8 mouse cellular contexts compared by ENCODE assay signal in genomic region chr9:118606817-118607371, GRCm38 (mm10). TPM values are rescaled to one million over a fixed set of nuclear protein-coding genes. Genes with fewer than 3 reads are reported as not detected.
DNase-seq lines count a peak whose midpoint lies in the region; ATAC-seq and TF ChIP-seq lines count a peak whose summit lies in the region.

No protein-coding gene starts in this region.

- TF ChIP-seq EP300 in lung, postnatal 0 days (IDR thresholded peaks at IDR 0.05): no peak

- peaks cover 10% of the 10 kb centered on the region for H3K27me3 ChIP-seq in forebrain, postnatal 0 days (ENCODE audit: insufficient read depth, low read length)
- H3K27me3 ChIP-seq in lung, postnatal 0 days (replicated peaks; ENCODE audit: insufficient read depth, low read length): no peaks in the 10 kb centered on the region

- peak; percentile 49 for DNase-seq in gastrocnemius, postnatal 10 days
- no peak for DNase-seq in gastrocnemius, adult 18-20 months (ENCODE audit: low spot score)
- DNase-seq in Muller cell, postnatal 12 days (ENCODE audit: inconsistent ontology term): peak; percentile 41
- no peak for DNase-seq in forebrain, postnatal 0 days
- peak; percentile 22 for DNase-seq in induced T-regulatory cell, adult 2 months (ENCODE audit: low read depth)
- DNase-seq in lung, postnatal 0 days (ENCODE audit: low spot score): peak; percentile 45
- no peak for DNase-seq in natural killer cell, adult 2 months (ENCODE audit: low spot score in 2 of 2)
- no peak for DNase-seq in right cerebral cortex, postnatal 25 days

- H3K36me3 ChIP-seq in forebrain, postnatal 0 days (ENCODE audit: insufficient read depth): no peaks in the 10 kb centered on the region
- no peaks in the 10 kb centered on the region for H3K36me3 ChIP-seq in lung, postnatal 0 days (ENCODE audit: insufficient read depth, low read length)

- WGBS in forebrain, postnatal 0 days: 4% methylated on average over 65 of the region's 68 CpGs
- WGBS in lung, postnatal 0 days: 1% methylated on average over 40 of the region's 68 CpGs

- ATAC-seq in forebrain, postnatal 0 days: no peak
- ATAC-seq in lung, postnatal 0 days: peak; percentile 50

- TF ChIP-seq CTCF in forebrain, postnatal 0 days (IDR thresholded peaks at IDR 0.05; ENCODE audit: low read depth): no peak
- no peak for TF ChIP-seq CTCF in lung, postnatal 0 days (IDR thresholded peaks at IDR 0.05)

- H3K9ac ChIP-seq in forebrain, postnatal 0 days: peak overlapping the region; percentile 53
- H3K9ac ChIP-seq in lung, postnatal 0 days (replicated peaks; ENCODE audit: low read depth): peak overlapping the region; percentile 72

- no peaks in the 10 kb centered on the region for H3K9me3 ChIP-seq in forebrain, postnatal 0 days (ENCODE audit: low read length)
- H3K9me3 ChIP-seq in lung, postnatal 0 days (ENCODE audit: low read length): no peaks in the 10 kb centered on the region

- no peaks in the 10 kb centered on the region for H3K4me1 ChIP-seq in forebrain, postnatal 0 days (ENCODE audit: insufficient read depth)
- peaks cover 4% of the 10 kb centered on the region; the same call in 1 of the 2 replicates for H3K4me1 ChIP-seq in lung, postnatal 0 days (ENCODE audit: insufficient read depth, low read depth, low read length)

- H3K27ac ChIP-seq in forebrain, postnatal 0 days (ENCODE audit: low read depth, low read length): no peak overlapping the region
- peak overlapping the region; percentile 68 for H3K27ac ChIP-seq in lung, postnatal 0 days (ENCODE audit: low read length)

- peak overlapping the region; percentile 52 for H3K4me3 ChIP-seq in forebrain, postnatal 0 days (ENCODE audit: low read depth, low read length)
- peak overlapping the region; percentile 83 for H3K4me3 ChIP-seq in lung, postnatal 0 days (ENCODE audit: low read depth, low read length)

- peak overlapping the region; percentile 99 for H3K4me2 ChIP-seq in forebrain, postnatal 0 days (ENCODE audit: low read depth)
- H3K4me2 ChIP-seq in lung, postnatal 0 days (replicated peaks; ENCODE audit: low read depth, low read length): peak overlapping the region; percentile 95

RNA-seq across cellular contexts. Expression of gene Itga9, which starts 0.4 kb away (rescaled TPM):
- total RNA-seq in gastrocnemius, postnatal 10 days (2021): 10 to 100 TPM; 27.0 to 31.1 TPM
- 1 to 10 TPM; 3.3 to 5.2 TPM for total RNA-seq in gastrocnemius, adult 18-20 months (2021)
- total RNA-seq in forebrain, postnatal 0 days (2014; rRNA removed): 2.6 and 3.3 TPM in 2 replicates
- 0.57 and 0.99 TPM in 2 replicates for polyA plus RNA-seq in forebrain, postnatal 0 days (2015; fragmentation: Nextera tagmentation; extraction: Ambion mirVana)
- 22.0 and 24.2 TPM in 2 replicates for polyA plus RNA-seq in lung, postnatal 0 days (2015; fragmentation: Nextera tagmentation; extraction: Ambion mirVana)

Comparison
In these comparisons a context has a peak if more than half of its experiments do, and no peak if none do; other contexts are left out.
1. DNase-seq: peak in gastrocnemius, postnatal 10 days (single experiment), Muller cell, postnatal 12 days (single experiment), induced T-regulatory cell, adult 2 months (single experiment) and lung, postnatal 0 days (single experiment); none in gastrocnemius, adult 18-20 months (single experiment), forebrain, postnatal 0 days (single experiment), natural killer cell, adult 2 months (0 of 2) and right cerebral cortex, postnatal 25 days (single experiment).